Mouse (Mus musculus) embryo, embryonic 10.5 days (tissue): Measurements from ENCODE around the gene Plekhm2.

Experiments
- DNase-seq: peaks from one replicate; pipeline ENCODE4 v3.0.0-alpha.2; 2015; ENCODE audit warnings: low spot score

Plekhm2 gene

GRCm38 (mm10) chr4:141660884-141661283 is 3.8 kb downstream of the Plekhm2 start:
- DNase-seq, result no peak

- no peak for DNase-seq
Observed at GRCm38 (mm10) chr4:141659739-141660138, 5.0 kb downstream of the Plekhm2 start.

DNA sequence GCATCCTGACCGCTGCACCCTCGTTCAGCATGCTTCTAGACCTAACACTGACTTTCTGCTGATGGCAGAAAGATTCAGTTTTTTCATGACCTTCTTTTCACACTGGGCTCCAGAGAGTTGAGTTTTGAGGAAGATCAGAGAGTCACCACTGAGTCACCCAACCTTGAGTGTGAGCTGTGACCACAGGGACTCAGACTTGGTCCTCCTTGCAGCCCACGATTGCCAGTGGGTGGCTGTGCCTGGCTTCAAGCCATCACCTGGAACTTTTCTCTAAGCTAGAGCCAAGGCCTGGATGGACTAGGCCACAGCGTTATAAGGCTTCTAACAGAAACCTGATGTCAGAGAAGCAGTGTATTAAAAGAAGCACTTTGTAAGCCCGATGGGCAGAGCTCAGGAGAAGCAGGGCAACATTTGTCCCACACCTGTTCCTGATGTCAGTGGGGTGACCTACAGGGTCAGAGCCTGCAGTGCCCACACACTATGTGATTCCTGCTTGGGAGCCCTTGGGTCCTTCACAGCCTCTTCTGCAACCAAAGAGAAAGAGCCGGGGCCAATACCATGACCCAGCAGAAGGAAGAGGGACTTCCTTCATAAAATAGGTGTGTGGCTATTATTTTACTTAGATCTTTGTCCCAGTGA is 5.7 kb downstream of the Plekhm2 start:
- DNase-seq, result no peak

- no peak for DNase-seq
Observed at GRCm38 (mm10) chr4:141656932-141657331, 7.8 kb downstream of the Plekhm2 start.

GRCm38 (mm10) chr4:141655908-141656608 is 8.6 kb downstream of the Plekhm2 start:
- DNase-seq, result no peak

- no peak for DNase-seq
Observed at GRCm38 (mm10) chr4:141654509-141654908, 10.2 kb downstream of the Plekhm2 start.

DNA sequence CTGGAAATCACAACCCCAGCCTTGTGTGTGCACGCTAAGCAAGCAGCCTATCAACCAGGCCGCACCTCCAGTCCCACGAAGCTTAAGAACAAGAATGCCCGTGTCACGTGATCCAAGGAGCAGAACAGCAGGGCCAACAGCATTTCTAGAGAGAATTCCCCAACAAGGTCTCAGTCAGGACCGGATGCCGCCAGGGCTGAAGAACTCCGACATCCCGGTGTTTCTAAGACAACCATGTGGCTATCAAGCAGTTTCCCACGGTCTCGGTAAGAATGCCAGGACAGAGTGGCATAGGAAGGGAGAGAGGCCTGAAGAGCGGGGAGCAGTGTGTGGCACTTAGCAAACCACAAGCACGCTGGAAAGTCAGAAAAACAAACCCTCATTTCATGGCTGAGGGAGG is 10.9 kb downstream of the Plekhm2 start:
- no peak for DNase-seq

DNA sequence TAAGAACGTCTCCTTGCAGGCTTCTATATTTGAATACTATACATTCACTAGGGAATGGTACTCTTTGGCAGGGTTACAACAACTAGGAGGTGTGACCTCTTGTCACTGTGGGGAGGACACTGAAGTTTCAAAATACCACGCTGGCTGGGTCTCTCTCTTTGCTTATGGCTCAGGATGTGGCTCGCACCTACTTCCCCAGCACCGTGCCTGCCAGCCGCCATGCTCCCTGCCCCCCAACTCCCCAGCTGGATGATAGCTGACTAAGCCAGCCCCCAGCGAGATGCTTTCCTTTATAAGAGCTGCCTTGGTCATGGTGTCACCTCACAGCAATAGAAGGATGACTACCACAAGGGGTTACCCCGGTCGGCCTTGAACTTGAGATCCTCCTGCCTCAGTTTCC is 11.7 kb downstream of the Plekhm2 start:
- no peak for DNase-seq

DNA sequence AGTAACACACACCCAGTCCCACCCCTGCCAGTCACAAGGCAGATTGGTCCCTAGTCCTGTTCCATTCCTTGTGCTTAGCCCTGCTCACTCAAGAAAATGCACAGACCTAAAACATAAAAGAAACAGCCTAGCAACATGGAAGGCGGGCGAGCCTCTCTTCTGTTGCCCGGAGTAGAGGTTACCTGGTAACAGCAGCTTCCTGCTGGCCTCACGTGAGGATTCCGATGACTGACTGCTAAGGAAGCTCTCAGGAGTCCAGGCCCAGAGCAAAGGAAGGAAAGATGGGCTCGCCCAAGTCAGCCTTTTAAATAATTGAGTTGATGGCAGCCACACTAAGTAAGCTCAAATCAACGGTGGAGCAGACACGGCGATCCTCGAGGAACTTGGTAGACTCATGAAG is 12.8 kb downstream of the Plekhm2 start:
- no peak for DNase-seq

DNA sequence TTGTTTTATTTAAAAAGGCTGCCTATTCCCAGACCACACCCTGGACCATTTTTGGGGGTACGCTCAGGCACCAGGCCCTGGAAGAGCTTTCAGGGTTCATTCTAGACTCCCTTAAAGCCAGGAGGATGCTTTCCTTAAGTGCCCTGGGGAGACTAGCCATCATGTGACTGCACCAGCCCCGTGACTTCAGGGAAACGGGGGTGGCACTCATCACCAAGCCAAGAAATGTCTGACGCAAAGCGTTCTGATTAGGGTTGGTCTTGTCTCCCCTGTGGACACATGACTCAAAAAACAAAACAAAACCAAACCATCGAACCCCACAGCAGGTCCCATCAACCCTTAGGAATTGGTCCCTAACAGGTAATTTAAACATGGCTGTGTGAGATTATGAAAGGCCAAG is 13.4 kb downstream of the Plekhm2 start:
- no peak for DNase-seq

GRCm38 (mm10) chr4:141649244-141649643 is 15.5 kb downstream of the Plekhm2 start:
- DNase-seq, result no peak

GRCm38 (mm10) chr4:141648262-141648661 is 16.4 kb downstream of the Plekhm2 start:
- DNase-seq, result no peak

GRCm38 (mm10) chr4:141647187-141647586 is 17.5 kb downstream of the Plekhm2 start:
- no peak for DNase-seq

- no peak for DNase-seq
Observed at GRCm38 (mm10) chr4:141645988-141646387, 18.7 kb downstream of the Plekhm2 start.

GRCm38 (mm10) chr4:141643118-141643855 is 21.4 kb downstream of the Plekhm2 start:
- peak; percentile 11 for DNase-seq

DNA sequence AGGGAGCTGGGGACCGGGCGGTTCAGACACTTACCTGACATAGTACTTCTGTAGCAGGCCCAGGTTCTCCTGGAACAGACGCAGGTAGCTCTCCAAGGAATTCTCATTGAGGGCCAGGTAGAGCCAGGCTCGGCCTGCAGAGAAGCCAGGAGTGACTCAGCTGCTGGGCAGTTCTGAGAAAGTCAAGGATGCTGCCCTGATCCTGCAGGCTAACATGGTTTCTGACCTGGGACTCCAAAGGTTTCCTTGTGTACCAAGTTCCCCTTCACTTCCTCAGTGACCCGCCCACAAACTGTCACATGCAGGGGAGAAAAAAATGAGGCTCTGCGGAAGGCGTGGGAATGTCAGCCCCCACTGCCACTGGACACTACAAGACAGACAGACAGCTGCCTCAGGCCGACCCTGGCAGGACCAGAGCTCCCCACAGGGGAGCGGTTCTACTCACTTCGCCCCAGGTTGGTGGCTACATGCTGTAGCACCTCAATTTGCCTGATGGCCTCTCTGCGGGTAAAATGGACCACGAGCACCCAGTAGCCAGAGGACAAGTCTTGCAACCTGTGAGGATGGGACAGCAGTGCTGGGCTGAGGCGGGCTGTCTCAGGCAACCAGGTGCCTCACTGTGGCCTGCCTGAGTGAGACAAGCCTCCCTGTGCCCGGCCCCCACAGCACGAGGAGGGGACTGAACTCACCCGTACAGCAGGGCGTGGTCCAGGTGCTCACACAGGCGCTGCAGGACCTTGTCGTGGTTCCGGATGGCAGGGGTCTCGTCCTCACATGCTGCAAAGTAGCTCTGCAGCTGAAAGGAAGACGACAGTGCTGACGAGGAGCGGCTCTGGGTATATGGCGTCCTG is 22.5 kb downstream of the Plekhm2 start:
- DNase-seq, result no peak

- DNase-seq, result no peak
Observed at GRCm38 (mm10) chr4:141641353-141641771, 23.3 kb downstream of the Plekhm2 start.

GRCm38 (mm10) chr4:141639474-141639873 is 25.2 kb downstream of the Plekhm2 start:
- no peak for DNase-seq

DNA sequence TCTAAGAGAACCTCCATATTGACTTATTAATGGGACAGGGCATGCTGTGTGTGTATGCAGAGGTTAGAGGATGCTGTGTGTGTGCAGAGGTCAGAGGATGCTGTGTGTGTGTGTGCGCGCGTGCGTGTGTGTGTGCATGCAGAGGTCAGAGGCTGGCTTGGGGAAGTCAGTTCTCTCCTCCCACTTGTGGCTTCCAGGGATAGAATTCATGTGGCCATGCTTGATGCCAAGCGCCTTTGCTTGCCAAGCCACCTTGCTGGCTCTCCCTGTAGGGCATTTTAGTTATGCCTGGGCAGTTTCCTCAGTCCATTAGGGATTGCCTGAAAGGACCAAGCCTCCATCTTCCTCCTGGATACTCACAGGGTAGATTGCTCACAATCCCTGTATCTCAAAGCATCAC is 28.0 kb downstream of the Plekhm2 start:
- no peak for DNase-seq

- peak; percentile 66 for DNase-seq
Observed at GRCm38 (mm10) chr4:141635991-141636390, 28.7 kb downstream of the Plekhm2 start.

DNA sequence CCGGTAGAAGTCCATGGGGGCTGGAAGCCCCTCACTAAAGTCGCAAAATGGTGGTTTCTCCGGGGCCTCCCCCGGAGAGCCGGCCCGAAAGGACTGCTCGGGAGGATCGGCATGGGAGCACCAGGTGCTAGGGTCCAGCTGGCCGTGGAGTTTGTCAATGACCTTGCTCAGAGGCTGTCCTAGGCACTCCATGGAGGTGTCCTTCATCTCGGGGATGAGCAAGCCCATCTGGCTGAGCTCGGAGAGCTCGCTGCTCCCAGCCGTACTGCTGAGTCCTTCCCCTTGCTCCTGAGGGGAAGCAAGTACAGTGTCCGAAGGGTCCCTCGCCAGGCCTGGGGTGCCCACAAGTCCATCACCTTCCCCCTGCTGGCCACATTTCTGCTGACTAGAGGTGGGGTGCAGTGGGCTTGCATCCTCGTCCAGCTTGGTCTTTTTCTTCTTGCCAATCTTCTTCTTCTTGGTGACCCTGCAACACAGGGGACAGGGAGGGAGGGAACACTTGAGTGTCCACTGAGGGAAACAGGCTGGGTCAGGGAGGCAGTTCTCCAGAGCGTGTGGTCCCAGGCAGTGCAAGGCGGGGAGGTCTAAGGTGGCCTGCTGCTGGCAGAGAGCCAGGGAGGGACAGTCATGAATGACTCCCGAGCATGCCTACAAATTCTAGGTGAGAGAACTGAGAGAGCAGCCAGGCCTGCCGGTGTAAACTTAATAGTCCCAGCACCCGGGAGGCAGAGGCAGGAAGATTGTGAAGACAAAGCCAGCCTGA is 32.4 kb downstream of the Plekhm2 start:
- no peak for DNase-seq
